Mouse (Mus musculus) retina, adult 2 months (tissue): ENCODE measurements around the gene Btd.

Experiments
- DNase-seq: peaks from one replicate; pipeline ENCODE4 v3.0.0-alpha.2; 2012; ENCODE audit warnings: low read depth, low spot score

Gene Btd

DNA sequence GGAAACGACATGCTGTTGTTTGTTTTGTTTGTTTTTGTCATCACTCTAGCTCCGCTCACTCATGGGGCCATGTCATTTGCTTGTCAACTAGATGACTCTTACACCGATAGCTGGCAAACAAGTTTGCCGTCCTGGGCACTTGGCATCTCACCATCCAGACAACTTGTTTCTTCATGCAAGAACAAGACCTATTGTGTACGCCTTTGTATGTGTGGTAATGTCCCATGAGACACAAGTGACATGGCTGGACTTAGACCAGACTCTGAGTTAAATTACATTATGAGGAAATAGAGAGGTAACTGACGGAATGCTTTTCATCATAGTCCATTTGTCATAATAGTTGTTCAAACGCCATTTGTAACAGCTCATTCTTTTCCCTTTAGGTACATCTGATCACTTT lies 5.1 kb downstream of the Btd start:
- no peak for DNase-seq

- DNase-seq = no peak
These were observed 7.2 kb downstream of the Btd start for GRCm38 (mm10) chr14:31647991-31648390.

DNA sequence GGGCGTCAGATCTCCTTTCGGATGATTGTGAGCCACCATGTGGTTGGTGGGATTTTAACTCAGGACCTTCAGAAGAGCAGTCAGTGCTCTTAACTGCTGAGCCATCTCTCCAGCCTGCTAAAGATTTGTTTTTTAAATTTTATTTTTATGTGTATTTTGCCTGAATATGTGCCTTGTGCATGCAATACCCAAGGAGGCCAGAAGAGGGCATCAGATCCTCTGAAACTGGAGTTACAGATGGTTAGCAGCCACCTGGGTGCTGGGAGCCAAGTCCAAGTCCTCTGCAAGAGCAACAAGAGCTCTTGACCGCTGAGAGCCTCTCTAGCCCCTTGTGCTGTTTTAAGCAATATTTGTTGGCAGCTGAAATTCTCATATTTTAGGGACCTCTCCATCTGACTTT lies 9.5 kb downstream of the Btd start:
- DNase-seq = no peak

DNA sequence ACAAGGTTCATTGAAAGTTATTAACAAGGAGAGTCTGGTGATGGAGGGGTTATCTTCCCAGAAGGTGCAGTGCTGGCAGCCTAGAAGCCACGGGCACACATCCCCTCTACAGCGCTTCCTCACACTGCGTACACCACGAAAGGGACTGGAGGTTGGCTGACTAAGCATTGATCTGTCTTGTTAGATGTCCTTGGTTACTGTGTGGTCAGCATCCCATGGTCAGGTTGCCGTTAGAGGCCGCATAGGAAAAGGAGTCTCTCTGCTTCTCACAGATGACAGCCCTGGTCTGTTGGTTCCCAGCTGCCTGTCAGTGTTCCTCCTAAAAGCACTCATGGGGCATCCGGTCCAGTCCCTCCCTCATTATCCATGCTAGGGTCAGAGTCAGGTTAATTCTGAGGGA lies 10.4 kb downstream of the Btd start:
- no peak for DNase-seq

DNA sequence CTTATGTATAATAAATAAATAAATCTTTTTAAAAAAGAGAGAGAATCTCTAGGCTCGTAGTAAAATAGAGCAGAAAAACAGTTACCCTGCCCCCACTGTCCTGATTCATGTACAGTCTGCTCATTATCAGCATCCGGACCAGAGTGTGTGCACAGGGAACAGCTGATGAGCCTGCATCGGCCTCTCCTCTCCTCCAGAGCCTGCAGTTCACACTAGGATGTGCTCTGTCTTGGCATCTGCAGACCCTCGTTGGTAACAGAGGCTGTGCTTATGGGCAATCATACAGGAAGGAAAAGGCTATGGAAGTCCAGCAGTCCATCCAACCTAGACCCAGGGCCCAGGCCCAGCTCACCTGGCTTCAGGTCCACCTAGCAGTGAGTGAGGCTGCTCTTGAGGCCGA lies 11.3 kb downstream of the Btd start:
- no peak for DNase-seq

DNA sequence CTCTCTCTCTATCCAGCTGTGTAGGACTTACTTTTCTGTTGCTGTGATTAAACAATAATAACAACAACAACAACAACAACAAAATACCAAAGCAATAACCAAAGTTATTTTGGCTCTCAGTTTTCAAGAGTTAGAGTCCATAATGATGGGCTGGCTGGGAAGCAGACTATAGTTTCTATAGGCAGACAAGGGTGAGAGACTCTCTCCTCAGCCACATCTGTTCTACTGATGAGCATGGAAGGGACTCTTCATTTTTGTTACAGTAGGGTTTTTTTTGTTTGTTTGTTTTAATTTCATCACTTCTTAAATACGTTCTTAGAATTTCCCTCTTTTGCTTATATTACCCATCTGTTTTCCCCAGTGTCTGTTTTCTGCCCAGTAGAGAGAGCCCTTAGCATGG lies 11.8 kb downstream of the Btd start:
- no peak for DNase-seq

DNA sequence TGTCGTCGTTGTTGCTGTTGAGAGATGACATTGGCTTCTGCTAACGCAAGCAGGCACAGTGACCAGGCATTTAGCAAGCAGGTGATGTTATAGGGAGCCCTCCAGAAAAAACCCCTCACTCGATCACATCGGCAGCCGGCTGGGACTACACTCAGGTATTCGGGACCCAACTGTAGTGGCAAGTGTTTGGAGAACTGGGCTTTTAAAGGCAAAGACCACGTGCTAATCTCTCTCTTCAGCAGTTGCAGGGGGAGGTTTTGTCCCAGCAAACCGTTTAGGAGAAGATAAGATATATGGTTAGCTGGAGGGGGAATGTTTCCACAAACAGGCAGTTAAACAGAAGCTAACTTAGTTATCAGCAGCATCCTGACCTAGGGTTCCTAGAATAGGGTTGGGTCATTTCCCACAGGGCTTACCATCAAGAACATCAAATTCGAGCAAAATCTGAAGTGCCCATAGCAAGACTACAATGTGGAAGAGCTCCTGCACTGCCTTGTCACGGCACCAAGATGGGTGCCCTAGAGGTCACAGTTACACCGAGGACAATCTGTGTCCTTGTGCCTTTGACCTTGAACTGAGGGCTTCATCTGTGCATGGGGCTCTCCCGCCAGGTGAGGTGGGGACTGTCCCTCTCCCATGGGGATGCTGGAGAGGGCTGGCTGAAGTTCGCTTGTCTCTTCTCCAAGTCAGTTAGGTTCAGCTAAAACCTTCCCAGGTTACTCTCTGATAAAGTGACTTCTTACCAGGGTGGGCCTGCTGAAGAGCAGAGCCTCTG lies 12.5 kb downstream of the Btd start:
- DNase-seq = no peak

DNA sequence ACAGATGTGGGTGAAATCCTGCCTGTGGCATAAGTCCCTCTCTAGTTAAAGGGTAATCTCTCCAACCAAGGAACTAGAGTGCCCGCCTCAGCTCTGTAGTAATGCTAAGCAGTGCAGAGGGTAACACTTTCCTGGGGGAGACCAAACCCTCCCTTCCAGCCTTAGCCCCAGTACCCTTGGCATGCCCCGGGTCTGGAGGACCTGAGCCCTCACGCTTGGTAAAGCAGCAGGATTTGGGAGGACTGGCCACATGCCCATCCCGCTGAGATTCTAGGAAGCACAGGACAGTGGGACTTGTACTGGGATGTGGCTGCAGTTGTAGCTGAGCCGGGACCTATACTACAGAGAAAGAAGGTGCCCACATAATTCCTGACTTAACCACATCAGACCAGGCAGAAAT lies 14.0 kb downstream of the Btd start:
- DNase-seq = no peak

DNA sequence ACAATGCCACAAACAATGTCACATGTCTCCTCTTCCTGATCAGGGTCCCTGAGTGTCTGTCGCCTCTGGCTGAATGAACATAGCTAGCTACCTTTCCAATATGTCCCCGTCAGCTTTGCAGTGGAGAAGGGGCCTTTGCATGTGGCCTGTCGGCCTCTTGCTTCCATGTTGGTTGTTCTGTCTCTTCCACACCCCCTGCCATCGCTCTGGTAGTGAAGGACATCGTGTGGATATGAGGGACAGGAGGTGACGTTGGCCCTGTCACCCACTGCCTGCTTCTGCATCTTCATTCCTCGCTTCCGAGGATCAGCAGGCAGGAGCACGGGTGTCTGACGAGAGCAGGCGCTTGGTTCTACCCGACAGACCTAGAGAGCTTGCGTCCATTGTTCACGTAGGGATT lies 14.6 kb downstream of the Btd start:
- DNase-seq = no peak

GRCm38 (mm10) chr14:31656386-31656785 lies 15.6 kb downstream of the Btd start:
- DNase-seq = no peak

DNA sequence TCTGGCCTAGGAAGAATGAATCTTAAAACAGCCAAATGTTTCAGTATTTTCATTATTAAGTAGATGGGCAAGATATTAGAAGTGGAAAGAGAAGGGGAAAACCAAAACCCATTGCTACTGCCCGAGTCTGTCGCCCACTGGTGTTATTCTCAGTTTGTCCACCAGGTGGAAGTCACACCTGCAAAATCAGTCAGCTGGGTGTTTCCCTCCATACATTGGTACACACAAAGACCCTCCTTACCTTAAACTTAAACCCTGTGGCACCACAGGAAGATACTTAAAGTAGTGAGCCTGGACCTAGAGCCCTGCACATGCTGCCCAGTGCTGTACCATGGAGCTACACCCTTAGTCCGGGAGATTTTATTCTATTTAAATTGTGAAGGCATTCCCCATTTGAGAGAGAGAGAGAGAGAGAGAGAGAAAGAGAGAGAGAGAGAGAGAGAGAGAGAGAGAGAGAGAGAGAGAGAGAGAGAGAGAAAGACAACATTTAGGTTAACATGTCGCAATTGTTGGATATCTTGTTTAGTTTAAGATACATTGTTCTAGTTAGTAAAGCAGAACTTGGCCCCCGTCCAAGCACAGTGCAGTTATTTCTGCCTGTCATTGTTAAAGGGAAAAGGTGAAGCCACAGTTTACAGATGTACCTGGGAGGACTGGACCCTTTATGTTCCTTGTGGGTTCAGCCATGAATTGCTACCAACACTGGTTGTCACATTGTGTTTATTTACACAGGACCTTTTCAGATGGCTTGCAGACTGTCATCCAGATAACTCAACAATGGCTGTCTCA lies 16.2 kb downstream of the Btd start:
- DNase-seq = no peak

DNA sequence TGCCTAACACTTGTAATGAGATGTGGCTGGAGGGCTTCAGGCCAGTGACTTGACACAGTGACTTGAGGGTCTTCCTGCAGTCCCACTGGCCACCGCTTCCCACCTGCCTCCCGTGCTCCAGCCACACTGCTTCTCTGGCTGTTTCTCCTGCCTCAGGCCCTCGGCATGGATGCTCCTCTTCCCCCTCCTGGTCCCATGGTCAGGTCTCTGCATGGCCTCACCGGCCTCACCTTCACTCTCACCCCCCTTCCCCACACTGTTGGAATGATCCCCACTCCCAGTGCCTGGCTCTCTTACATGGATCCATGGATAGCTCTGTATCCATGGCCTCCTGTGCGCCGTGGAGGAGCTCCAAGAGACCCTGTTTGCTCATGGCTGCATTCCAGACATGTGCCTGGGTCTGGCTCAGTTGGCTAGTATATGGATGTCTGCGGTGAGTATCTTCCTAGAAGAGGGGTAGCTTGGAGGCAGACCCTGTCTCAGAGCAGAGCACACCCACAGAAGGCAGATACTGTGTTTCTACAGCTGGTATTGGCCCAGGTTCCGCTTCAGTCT lies 17.4 kb downstream of the Btd start:
- no peak for DNase-seq

GRCm38 (mm10) chr14:31659501-31660181 lies 18.8 kb downstream of the Btd start:
- no peak for DNase-seq

- DNase-seq = no peak
These were observed 19.7 kb downstream of the Btd start for GRCm38 (mm10) chr14:31660312-31661093.

DNA sequence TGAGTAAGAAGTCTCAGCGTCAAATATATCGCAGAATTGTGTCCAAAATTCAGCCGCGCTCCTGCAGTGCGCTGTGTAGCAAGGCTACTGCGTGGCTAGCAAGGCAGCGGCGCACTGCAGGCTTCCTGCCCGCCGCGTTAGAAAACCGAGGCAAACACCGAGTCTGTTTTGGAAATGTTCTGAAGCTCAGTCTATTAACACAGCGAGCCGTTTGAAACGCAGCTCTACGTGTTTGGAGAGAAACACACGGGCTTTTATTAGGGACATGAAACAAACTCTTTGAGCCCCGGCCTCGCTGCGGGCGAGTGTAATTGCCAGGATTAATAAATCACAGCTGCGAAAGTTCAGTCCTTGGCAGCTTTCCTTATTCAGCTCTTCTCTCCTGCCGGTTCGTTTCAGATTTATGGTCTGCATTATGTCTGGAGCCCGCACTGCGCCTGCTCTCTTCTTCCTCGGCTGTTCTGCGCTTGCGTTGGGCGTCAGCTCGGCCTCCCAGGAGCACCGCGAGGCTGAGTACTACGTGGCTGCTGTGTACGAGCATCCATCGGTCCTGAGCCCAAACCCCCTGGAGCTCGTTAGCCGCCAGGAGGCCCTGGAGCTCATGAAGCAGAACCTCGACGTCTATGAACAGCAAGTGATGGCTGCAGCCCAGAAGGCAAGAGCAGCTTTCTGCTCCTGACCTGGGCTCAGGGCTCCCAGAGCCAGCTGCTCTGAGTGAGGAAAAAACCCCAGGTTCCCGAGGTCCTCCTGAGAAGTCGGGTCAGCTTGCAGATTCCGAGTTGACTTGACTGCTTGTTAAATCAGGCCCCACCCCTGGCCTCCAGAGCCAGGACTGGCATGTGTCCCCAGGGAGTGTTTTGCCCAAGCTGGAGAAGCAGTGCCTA lies 21.1 kb downstream of the Btd start:
- peak; percentile 40 for DNase-seq

- no peak for DNase-seq
These were observed 21.9 kb downstream of the Btd start for GRCm38 (mm10) chr14:31662555-31663211.

GRCm38 (mm10) chr14:31663376-31664099 lies 22.7 kb downstream of the Btd start:
- no peak for DNase-seq

- DNase-seq = no peak
These were observed 23.5 kb downstream of the Btd start for GRCm38 (mm10) chr14:31664100-31664902.
